Mouse (Mus musculus) hindbrain, postnatal 0 days (tissue): ENCODE measurements at regions not wholly inside any gene's neighbourhood (a gene's known extent, or its start where the extent isn't known, plus 50 kb on each side); places are given as distances from the start of the nearest gene placed in this dataset.
A peak's percentile ranks its signal among the peaks of the same experiment; 100 is the strongest.

Experiments used
- ATAC-seq: fragments of 200-750 bp; cut with Nextera tagmentation; 2 replicates; pipeline ENCODE4 v1.8.0; 2017; ENCODE audit warnings: mild to moderate bottlenecking, moderate TSS enrichment, moderate library complexity
- DNase-seq: peaks from one replicate; pipeline ENCODE4 v3.0.0-alpha.2; 2015; ENCODE audit warnings: low spot score
- H3K27ac ChIP-seq: fragments of 300-500 bp; sonication (generic); 2 replicates; pipeline ENCODE4 v1.5.1; 2014; ENCODE audit warnings: mild to moderate bottlenecking
- H3K27me3 ChIP-seq: fragments of 300-500 bp; sonication (generic); 2 replicates; pipeline ENCODE4 v1.6.1; 2014; ENCODE audit warnings: low read length, mixed read lengths; ENCODE audit not compliant: insufficient read depth
- H3K36me3 ChIP-seq: fragments of 300-500 bp; sonication (generic); 2 replicates; pipeline ENCODE4 v1.6.1; 2014; ENCODE audit warnings: low read length, mixed read lengths; ENCODE audit not compliant: insufficient read depth
- H3K4me1 ChIP-seq: fragments of 300-500 bp; sonication (generic); 2 replicates; pipeline ENCODE4 v1.6.1; 2014; ENCODE audit warnings: antibody characterized with exemption, low read length, mixed read lengths; ENCODE audit not compliant: insufficient read depth
- H3K4me2 ChIP-seq: fragments of 300-500 bp; sonication (generic); 2 replicates; pipeline ENCODE4 v1.6.1; 2014; ENCODE audit warnings: low read depth, mild to moderate bottlenecking, low read length, moderate library complexity, mixed read lengths
- H3K4me3 ChIP-seq: fragments of 300-500 bp; sonication (generic); 2 replicates; pipeline ENCODE4 v1.5.1; 2014; ENCODE audit warnings: low read length
- H3K9ac ChIP-seq: fragments of 300-500 bp; sonication (generic); replicated peaks from 2 replicates; pipeline ENCODE4 v1.6.1; 2014; ENCODE audit warnings: mild to moderate bottlenecking, low read length, moderate library complexity, mixed read lengths
- H3K9me3 ChIP-seq: fragments of 300-500 bp; sonication (generic); 2 replicates; pipeline ENCODE4 v1.6.1; 2016; ENCODE audit warnings: low read length, mixed read lengths
- CTCF ChIP-seq: IDR thresholded peaks from 2 replicates; pipeline ENCODE4 v1.5.1; 2016; ENCODE audit warnings: antibody characterized with exemption, control low read depth, low read depth
- WGBS: fragments of 180-500 bp; shearing (Covaris S2); extraction: QIAGEN DNeasy Blood & Tissue Kit; methylation state at CpG from one replicate; pipeline ENCODE4 v1.1.7; 2014; 5-methylcytosine and 5-hydroxymethylcytosine counted together
- microRNA-seq, 2 experiments: library from miRNA; unstranded; fragments of <30 nt; microRNA quantifications; one replicate each; pipeline ENCODE4; 2016

GRCm38 (mm10) chr6:19547589-19547988, 681.5 kb downstream of the Ankrd7 start:
- no peak for TF ChIP-seq CTCF
- Histone ChIP-seq H3K36me3 (no peaks in the 10 kb centered on the region), H3K27me3 (no peaks in the 10 kb centered on the region), H3K9ac (no peak overlapping the region), H3K4me1 (no peaks in the 10 kb centered on the region), H3K9me3 (no peaks in the 10 kb centered on the region), H3K4me3 (no peak overlapping the region), H3K27ac (no peak overlapping the region), H3K4me2 (no peak overlapping the region)
- WGBS: 84% methylated on average over 1 of the region's 1 CpGs
- ATAC-seq (no peak), DNase-seq (no peak)

GRCm38 (mm10) chr6:19551932-19552331, 685.8 kb downstream of the Ankrd7 start:
- H3K4me2 ChIP-seq: no peak overlapping the region
- peak; percentile 64 for DNase-seq

GRCm38 (mm10) chr6:19579421-19579820, 713.3 kb downstream of the Ankrd7 start:
- H3K27ac ChIP-seq: no peak overlapping the region
- no peak overlapping the region for H3K9ac ChIP-seq
- no peak overlapping the region for H3K4me2 ChIP-seq
- no peaks in the 10 kb centered on the region for H3K27me3 ChIP-seq
- H3K36me3 ChIP-seq: no peaks in the 10 kb centered on the region
- H3K4me1 ChIP-seq: no peaks in the 10 kb centered on the region
- TF ChIP-seq CTCF: no peak
- ATAC-seq (peak; percentile 68), DNase-seq (peak; percentile 71)
- no peak overlapping the region for H3K4me3 ChIP-seq
- H3K9me3 ChIP-seq: no peaks in the 10 kb centered on the region
- 51% methylated on average over 1 of the region's 1 CpGs for WGBS

More at GRCm38 (mm10) chr6:19551932-19552331, 685.8 kb downstream of the Ankrd7 start:
- Histone ChIP-seq H3K36me3 (no peaks in the 10 kb centered on the region), H3K27me3 (no peaks in the 10 kb centered on the region), H3K4me1 (no peaks in the 10 kb centered on the region), H3K9ac (no peak overlapping the region), H3K27ac (no peak overlapping the region), H3K4me3 (no peak overlapping the region), H3K9me3 (no peaks in the 10 kb centered on the region)
- peak; percentile 53; the same call in 1 of the 2 replicates for ATAC-seq
- TF ChIP-seq CTCF: peak; percentile 35; the same call in 1 of the 2 replicates

GRCm38 (mm10) chr6:19579887-19580286, 713.8 kb downstream of the Ankrd7 start:
- Histone ChIP-seq H3K36me3 (no peaks in the 10 kb centered on the region), H3K9ac (no peak overlapping the region), H3K4me3 (no peak overlapping the region), H3K27ac (no peak overlapping the region), H3K9me3 (no peaks in the 10 kb centered on the region), H3K27me3 (no peaks in the 10 kb centered on the region), H3K4me1 (no peaks in the 10 kb centered on the region), H3K4me2 (no peak overlapping the region)
- no peak for ATAC-seq
- TF ChIP-seq CTCF: no peak
- WGBS: 64% methylated on average over 1 of the region's 1 CpGs
- DNase-seq: peak; percentile 3

Small RNA genes in the stretch of these regions (microRNA-seq; reads per million reads assigned to microRNA genes)
- 0 reads per million in 2 experiments for gene Mir6370
